Mouse (Mus musculus) stomach, embryonic 16.5 days (tissue): Measurements from ENCODE around the gene Mgll. TPM values are rescaled to one million over a fixed set of nuclear protein-coding genes. Genes with fewer than 3 reads are reported as not detected.

ENCODE experiments used
- ATAC-seq: fragments of 200-750 bp; cut with Nextera tagmentation; 2 replicates; pipeline ENCODE4 v1.8.0; 2017; ENCODE audit warnings: moderate number of reproducible peaks, moderate TSS enrichment; ENCODE audit not compliant: insufficient read depth, low FRiP score
- H3K27ac ChIP-seq: fragments of 300-500 bp; sonication (generic); 2 replicates; pipeline ENCODE4 v1.5.1; 2014; ENCODE audit warnings: low read length
- H3K27me3 ChIP-seq: fragments of 300-500 bp; sonication (generic); 2 replicates; pipeline ENCODE4 v1.6.1; 2014; ENCODE audit warnings: low read length, control low read depth, mixed read lengths; ENCODE audit not compliant: control insufficient read depth, insufficient read depth
- H3K36me3 ChIP-seq: fragments of 300-500 bp; sonication (generic); 2 replicates; pipeline ENCODE4 v1.6.1; 2014; ENCODE audit warnings: low read length; ENCODE audit not compliant: control insufficient read depth, insufficient read depth
- H3K4me1 ChIP-seq: fragments of 300-500 bp; sonication (generic); 2 replicates; pipeline ENCODE4 v1.6.1; 2014; ENCODE audit warnings: low read length, control low read depth, mixed read lengths; ENCODE audit not compliant: control insufficient read depth, insufficient read depth
- H3K4me2 ChIP-seq: fragments of 300-500 bp; sonication (generic); 2 replicates; pipeline ENCODE4 v1.6.1; 2014; ENCODE audit warnings: low read depth, low read length, mixed read lengths
- H3K4me3 ChIP-seq: fragments of 300-500 bp; sonication (generic); replicated peaks from 2 replicates; pipeline ENCODE4 v1.5.1; 2014; ENCODE audit warnings: mild to moderate bottlenecking, low read length
- H3K9ac ChIP-seq: fragments of 300-500 bp; sonication (generic); 2 replicates; pipeline ENCODE4 v1.6.1; 2014; ENCODE audit warnings: low read length
- H3K9me3 ChIP-seq: fragments of 300-500 bp; sonication (generic); replicated peaks from 2 replicates; pipeline ENCODE4 v1.6.1; 2016; ENCODE audit warnings: low read length, control low read depth; ENCODE audit not compliant: control insufficient read depth
- WGBS: fragments of 180-500 bp; shearing (Covaris S2); extraction: QIAGEN DNeasy Blood & Tissue Kit; methylation state at CpG from one replicate; pipeline ENCODE4 v1.1.7; 2014; 5-methylcytosine and 5-hydroxymethylcytosine counted together
- polyA plus RNA-seq: library from polyadenylated mRNA; unstranded; fragments of >200 nt; fragmentation: Nextera tagmentation; extraction: Ambion mirVana; gene quantifications from 2 replicates; pipeline ENCODE4 v1.2.1, GENCODE M21; 2015

Mgll gene
- polyA plus RNA-seq, 1 experiment from 2014 or later = 121 TPM

DNA sequence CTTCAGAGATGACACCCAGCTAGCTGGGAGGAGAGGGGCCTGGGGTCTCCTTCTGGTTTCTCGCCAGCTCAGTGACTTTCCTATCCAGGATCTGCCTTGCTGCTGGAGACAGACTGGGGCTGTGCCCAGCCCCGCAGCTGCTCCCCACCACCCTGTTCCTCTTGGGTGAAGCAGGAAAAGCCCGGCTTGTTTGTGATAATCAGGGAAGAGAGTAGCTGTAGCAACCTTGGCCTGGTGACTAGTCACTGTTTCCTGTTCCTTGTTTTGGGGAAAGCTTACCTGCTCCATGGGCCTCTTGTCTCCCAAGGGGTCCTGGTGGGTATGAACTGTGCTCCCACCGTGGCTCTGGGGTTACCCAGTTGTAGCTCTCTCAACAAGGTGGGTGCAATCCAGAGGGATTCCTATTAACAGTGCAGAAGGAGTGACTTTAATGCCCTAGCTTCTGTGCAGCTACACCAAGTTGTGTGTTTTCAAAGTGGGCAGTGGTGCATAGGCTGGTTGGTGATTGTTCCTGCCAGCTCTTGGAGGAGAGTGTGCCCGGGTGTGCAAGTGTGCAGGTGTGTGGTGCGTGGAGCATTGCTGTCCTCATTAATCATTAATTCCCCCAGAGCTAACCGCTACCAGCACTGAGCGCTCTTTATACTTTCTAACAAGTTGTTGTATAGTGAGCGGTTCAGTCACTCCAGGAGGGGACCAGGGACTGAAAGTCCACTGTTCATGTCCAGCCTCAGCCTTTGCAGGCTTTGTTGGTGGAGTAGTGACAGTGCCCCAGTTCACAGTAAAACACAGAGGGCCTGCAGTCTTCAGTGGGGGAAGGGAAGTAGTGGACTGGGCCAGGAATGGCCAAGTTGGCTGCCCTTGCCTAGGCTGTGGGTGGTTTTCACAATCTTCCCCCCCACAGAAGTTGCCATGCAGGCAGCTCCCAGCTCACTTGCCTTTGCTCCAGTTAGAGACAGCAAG, 2.3 kb downstream of the Mgll start:
- 54% methylated on average over 9 of the region's 9 CpGs for WGBS
- Histone ChIP-seq H3K4me3 (peak overlapping the region; percentile 68), H3K27me3 (no peaks in the 10 kb centered on the region), H3K4me2 (peak overlapping the region; percentile 79), H3K4me1 (peaks cover 25% of the 10 kb centered on the region), H3K9ac (peak overlapping the region; percentile 69), H3K27ac (peak overlapping the region; percentile 48), H3K9me3 (no peaks in the 10 kb centered on the region), H3K36me3 (no peaks in the 10 kb centered on the region)
- ATAC-seq = no peak

DNA sequence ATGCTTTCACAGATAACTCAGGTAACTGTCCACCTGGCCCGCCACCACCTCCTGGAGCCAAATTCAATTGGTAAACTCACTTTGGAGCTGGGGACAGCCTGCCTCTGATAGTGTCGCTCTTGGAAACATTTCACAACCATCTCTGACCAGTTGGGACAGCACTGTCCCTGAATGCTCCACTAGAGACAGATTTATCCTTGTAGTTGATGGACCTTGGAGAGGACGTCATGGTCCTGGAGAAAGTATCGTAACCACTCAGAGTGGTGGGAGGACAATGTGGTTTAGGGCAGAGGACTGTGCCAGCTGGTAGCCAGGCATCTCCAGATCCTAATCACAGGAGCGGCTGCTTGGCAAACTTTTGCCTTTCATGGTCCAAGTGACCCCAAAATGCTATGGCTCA, 3.3 kb downstream of the Mgll start:
- Histone ChIP-seq H3K27me3 (no peaks in the 10 kb centered on the region), H3K4me3 (no peak overlapping the region), H3K9ac (no peak overlapping the region), H3K4me2 (peak overlapping the region; percentile 79; the same call in 1 of the 2 replicates), H3K36me3 (no peaks in the 10 kb centered on the region), H3K9me3 (no peaks in the 10 kb centered on the region), H3K4me1 (peaks cover 34% of the 10 kb centered on the region), H3K27ac (no peak overlapping the region)
- no peak for ATAC-seq
- 92% methylated on average over 5 of the region's 5 CpGs for whole genome bisulfite sequencing

DNA sequence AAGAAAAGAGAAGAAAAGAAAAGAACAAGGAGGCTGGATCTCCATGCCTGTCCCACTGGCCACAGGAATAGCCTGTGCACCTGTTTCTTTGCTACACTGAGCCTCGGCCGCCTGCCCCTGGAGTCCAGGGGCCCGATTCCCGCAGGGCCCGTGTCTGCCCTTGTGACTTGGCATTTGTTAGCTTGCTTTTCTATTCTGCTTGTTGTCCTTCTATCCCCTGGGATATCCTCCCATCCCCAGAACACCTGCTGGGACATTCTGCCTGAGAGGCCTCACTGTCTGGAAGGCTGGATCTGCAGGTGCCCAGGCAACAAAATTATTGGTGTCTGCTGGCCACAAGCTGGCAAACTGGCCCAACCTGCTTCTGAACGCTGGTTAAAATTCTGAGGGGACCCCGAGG, 3.8 kb downstream of the Mgll start:
- no peak overlapping the region for H3K27ac ChIP-seq
- no peak for ATAC-seq
- peaks cover 35% of the 10 kb centered on the region for H3K4me1 ChIP-seq

DNA sequence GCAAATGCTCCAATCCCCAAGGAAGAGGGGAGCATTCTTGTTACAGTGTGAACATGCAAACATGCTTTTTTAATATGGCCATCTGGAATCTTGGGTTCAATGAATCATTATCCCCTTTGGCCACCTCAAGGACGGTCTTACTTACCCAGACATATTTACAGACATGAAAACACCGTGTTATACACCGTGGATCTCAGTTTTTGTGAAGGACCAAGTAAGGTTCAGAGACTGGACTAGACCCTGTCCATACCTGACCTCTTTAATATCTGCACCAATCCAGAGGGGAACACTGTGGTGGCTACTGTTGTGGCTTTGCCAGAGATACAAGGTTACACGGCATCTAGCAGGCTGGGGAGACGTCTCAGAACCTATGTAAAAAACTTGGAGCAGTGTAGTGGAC, 4.3 kb downstream of the Mgll start:
- Histone ChIP-seq H3K27me3 (no peaks in the 10 kb centered on the region), H3K4me1 (peaks cover 40% of the 10 kb centered on the region), H3K36me3 (no peaks in the 10 kb centered on the region), H3K27ac (no peak overlapping the region), H3K9me3 (no peaks in the 10 kb centered on the region), H3K4me2 (no peak overlapping the region), H3K9ac (no peak overlapping the region), H3K4me3 (no peak overlapping the region)
- no peak for ATAC-seq
- WGBS = 87% methylated on average over 5 of the region's 5 CpGs

More for the DNA sequence above, 3.8 kb downstream of the Mgll start:
- H3K4me2 ChIP-seq = no peak overlapping the region
- H3K9me3 ChIP-seq = no peaks in the 10 kb centered on the region
- H3K9ac ChIP-seq = no peak overlapping the region
- H3K4me3 ChIP-seq = no peak overlapping the region
- H3K27me3 ChIP-seq = no peaks in the 10 kb centered on the region
- 80% methylated on average over 7 of the region's 7 CpGs for WGBS
- H3K36me3 ChIP-seq = no peaks in the 10 kb centered on the region

DNA sequence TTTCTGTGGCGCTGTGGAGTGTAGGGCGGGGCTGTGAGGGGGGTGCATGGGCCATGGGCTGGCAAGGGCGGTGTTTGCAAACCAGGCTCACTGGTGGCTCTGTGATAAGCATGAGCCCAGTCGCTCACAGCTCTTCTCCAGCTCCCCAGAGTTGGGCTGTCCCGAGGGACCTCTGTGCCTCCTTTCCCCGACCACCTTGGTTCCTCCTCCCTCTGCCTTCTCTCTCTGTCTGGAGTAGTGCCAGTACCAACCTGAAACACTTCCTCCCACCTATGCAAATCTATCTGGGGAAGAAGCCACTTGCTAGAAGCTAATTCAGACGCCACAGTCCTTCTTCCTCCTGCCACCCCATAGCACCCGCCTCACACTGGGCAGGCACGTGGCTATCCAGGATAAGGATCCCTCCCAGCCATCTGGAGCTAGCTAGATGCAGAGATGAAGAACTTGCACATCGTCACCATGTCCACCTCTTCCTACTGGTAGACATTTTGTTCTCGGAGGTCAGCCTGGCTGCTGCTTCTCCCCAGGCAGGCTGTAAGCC, 7.1 kb downstream of the Mgll start:
- no peak overlapping the region for H3K9ac ChIP-seq
- no peaks in the 10 kb centered on the region for H3K27me3 ChIP-seq
- no peak overlapping the region for H3K27ac ChIP-seq
- WGBS = 75% methylated on average over 11 of the region's 11 CpGs
- H3K36me3 ChIP-seq = no peaks in the 10 kb centered on the region
- no peaks in the 10 kb centered on the region for H3K9me3 ChIP-seq
- H3K4me2 ChIP-seq = no peak overlapping the region
- H3K4me1 ChIP-seq = peaks cover 35% of the 10 kb centered on the region
- peak; percentile 73 for ATAC-seq
- no peak overlapping the region for H3K4me3 ChIP-seq

DNA sequence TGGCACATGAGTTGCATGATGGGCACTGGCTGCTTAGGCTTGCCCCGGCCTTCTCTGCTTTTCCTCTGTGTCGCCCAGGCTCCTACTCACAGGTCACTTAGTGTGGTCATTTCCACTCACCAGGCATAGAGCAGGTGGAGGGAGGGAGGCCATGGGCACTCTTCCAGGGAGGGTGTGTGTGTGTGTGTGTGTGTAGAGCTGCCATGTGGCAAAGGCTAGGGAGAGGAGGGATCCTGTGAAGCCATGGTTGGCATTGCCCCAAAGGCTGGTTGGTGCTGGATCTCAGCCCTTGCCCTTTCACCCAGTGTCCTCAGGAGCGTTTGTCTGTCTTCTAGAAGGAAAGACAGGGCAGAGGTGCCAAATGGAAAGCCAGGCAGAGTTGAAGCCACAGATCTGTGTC, 7.8 kb downstream of the Mgll start:
- Histone ChIP-seq H3K4me1 (peaks cover 35% of the 10 kb centered on the region), H3K9ac (no peak overlapping the region), H3K9me3 (no peaks in the 10 kb centered on the region), H3K27me3 (no peaks in the 10 kb centered on the region), H3K36me3 (no peaks in the 10 kb centered on the region), H3K27ac (no peak overlapping the region; the same call in 1 of the 2 replicates), H3K4me3 (no peak overlapping the region), H3K4me2 (no peak overlapping the region)
- ATAC-seq = no peak
- 90% methylated on average over 3 of the region's 3 CpGs for WGBS

DNA sequence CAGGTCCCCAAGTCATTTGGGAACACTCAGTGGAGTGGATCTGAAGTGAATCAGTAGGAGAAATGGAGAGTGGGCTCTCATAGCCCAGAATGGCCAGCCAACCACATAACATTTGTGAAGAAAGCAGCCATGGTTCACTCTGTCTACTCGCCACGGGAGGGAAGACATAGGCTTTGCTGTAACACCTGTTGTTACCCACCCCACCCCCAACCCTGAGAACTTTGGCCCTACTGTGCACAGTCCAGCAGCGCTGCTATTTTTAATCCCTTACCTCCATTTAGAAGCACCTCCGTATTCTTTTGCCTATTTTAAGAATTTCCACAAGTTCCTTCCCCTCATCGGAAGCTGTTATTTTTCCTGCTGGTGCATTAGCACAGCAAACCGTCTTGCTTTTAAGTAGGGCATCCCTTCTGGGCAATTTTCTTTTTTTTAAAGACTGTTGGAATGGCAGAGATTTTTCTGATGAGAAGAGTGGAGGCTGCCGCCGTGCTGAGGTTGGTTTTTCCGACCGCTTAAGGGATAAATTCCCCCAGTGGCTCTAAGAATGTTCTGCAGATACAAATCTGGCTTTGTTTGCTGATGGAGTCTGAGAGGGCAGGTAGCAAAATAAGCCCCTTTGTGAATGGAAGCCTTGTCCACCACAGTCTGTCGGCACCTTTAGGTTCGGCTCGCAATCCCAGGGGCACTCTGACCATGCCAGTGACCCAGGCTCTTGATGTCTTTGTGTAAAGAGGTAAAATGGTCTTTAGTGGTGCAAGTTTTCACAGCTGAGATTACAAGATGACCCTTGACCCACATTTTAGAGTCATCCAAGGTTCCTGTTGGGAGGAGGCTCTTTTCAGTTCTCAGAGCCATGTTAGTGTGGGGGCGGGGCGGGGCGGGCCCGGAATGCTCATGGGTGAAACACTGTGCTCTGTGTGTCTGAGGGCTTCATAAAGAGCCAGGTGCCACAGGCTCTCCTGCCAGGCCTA, 8.7 kb downstream of the Mgll start:
- Histone ChIP-seq H3K4me2 (no peak overlapping the region), H3K9me3 (no peaks in the 10 kb centered on the region), H3K9ac (peak overlapping the region; percentile 48; the same call in 1 of the 2 replicates), H3K27me3 (no peaks in the 10 kb centered on the region), H3K36me3 (no peaks in the 10 kb centered on the region), H3K4me3 (no peak overlapping the region), H3K4me1 (peaks cover 39% of the 10 kb centered on the region), H3K27ac (no peak overlapping the region)
- no peak for ATAC-seq
- 55% methylated on average over 17 of the region's 17 CpGs for WGBS

DNA sequence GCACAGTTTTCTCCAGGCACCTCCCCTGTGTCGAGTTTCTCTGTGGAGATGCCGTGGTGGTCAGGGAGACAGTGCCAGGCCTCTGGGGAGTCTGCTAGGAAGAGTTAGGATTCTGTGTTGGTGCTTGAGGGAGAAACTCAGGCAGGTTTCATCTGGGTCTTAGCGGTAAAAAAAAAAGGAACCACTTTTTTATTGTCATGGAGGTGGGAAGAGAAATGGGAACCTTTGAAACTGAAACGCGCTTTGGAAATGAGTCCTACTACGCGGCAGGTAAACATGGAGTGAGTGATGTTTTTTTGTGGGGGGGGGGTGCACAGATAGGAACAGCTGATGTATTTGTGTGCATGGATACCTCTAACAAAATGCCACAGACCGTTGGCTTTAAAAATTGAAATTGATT, 12.1 kb downstream of the Mgll start:
- WGBS = 68% methylated on average over 8 of the region's 8 CpGs
- H3K9me3 ChIP-seq = no peaks in the 10 kb centered on the region
- H3K27ac ChIP-seq = peak overlapping the region; percentile 64; the same call in 1 of the 2 replicates
- H3K4me1 ChIP-seq = peaks cover 34% of the 10 kb centered on the region
- no peak overlapping the region for H3K4me3 ChIP-seq
- H3K27me3 ChIP-seq = no peaks in the 10 kb centered on the region
- H3K36me3 ChIP-seq = no peaks in the 10 kb centered on the region
- H3K9ac ChIP-seq = no peak overlapping the region
- no peak for ATAC-seq
- H3K4me2 ChIP-seq = peak overlapping the region; percentile 20; the same call in 1 of the 2 replicates
